Comparison of ENCODE assay signal across 9 mouse cellular contexts in genomic region chr4:98887148-98887547, GRCm38 (mm10). TPM values are rescaled to one million over a fixed set of nuclear protein-coding genes. Genes with fewer than 3 reads are reported as not detected.
DNase-seq lines count a peak whose midpoint lies in the region; ATAC-seq and TF ChIP-seq lines count a peak whose summit lies in the region.
"Had no signal": no experiment of that assay in that cellular context is flagged by ENCODE, and none has a peak within 500 bp of the region (broad histone marks: within the 10 kb centered on the region; RNA-seq: fewer than 3 reads in every experiment).

No protein-coding gene starts in this region.

- H3K27me3 ChIP-seq in kidney, embryonic 16.5 days (ENCODE audit: insufficient read depth, low read length) = no peaks in the 10 kb centered on the region
- no peaks in the 10 kb centered on the region for H3K27me3 ChIP-seq in liver, adult 2 months (ENCODE audit: control insufficient read depth, insufficient read depth, low read length)
- no peaks in the 10 kb centered on the region for H3K27me3 ChIP-seq in neural tube, embryonic 12.5 days (replicated peaks)

- no peak overlapping the region for H3K4me2 ChIP-seq in kidney, embryonic 16.5 days (replicated peaks; ENCODE audit: low read depth, low read length)
- H3K4me2 ChIP-seq in neural tube, embryonic 12.5 days (replicated peaks) = no peak overlapping the region

- 25% methylated on average over 10 of the region's 10 CpGs for WGBS in kidney, embryonic 16.5 days
- 13% methylated on average over 10 of the region's 10 CpGs for WGBS in liver, adult 2 months
- 23% methylated on average over 10 of the region's 10 CpGs for WGBS in neural tube, embryonic 12.5 days

- peak; percentile 5 for DNase-seq in 3134 (ENCODE audit: extremely low read depth, insufficient read length, low spot score)
- DNase-seq in Muller cell, postnatal 12 days (ENCODE audit: inconsistent ontology term) = peak; percentile 61
- peak; percentile 46 to 65 for DNase-seq in cerebellum, postnatal 36 days
- DNase-seq in heart, adult 8-10 months (ENCODE audit: low spot score) = peak; percentile 31
- DNase-seq in liver, adult 2 months (ENCODE audit: extremely low read depth, low read depth, low spot score) = peak; percentile 39
- DNase-seq in T-cell, adult 2 months (ENCODE audit: low spot score) = no peak

- H3K4me3 ChIP-seq in kidney, embryonic 16.5 days (ENCODE audit: low read length) = no peak overlapping the region
- no peak overlapping the region for H3K4me3 ChIP-seq in liver, adult 2 months (ENCODE audit: insufficient read depth, low read depth, low read length)
- H3K4me3 ChIP-seq in neural tube, embryonic 12.5 days = no peak overlapping the region
- H3K4me3 ChIP-seq: erythroblast, embryonic 14.5 days had no signal

- H3K9me3 ChIP-seq in kidney, embryonic 16.5 days (ENCODE audit: low read length) = no peaks in the 10 kb centered on the region
- H3K9me3 ChIP-seq in neural tube, embryonic 12.5 days = no peaks in the 10 kb centered on the region

- no peaks in the 10 kb centered on the region for H3K4me1 ChIP-seq in kidney, embryonic 16.5 days (ENCODE audit: insufficient read depth, low read length)
- no peaks in the 10 kb centered on the region for H3K4me1 ChIP-seq in liver, adult 2 months (ENCODE audit: control insufficient read depth, insufficient read depth, low read length)
- H3K4me1 ChIP-seq in neural tube, embryonic 12.5 days = no peaks in the 10 kb centered on the region

- no peak overlapping the region for H3K9ac ChIP-seq in kidney, embryonic 16.5 days (replicated peaks; ENCODE audit: low read length)
- no peak overlapping the region for H3K9ac ChIP-seq in liver, adult 2 months (ENCODE audit: low read depth, low read length)
- no peak overlapping the region for H3K9ac ChIP-seq in neural tube, embryonic 12.5 days

- ATAC-seq in kidney, embryonic 16.5 days (ENCODE audit: low FRiP score, low TSS enrichment) = peak; percentile 78
- ATAC-seq in neural tube, embryonic 12.5 days (ENCODE audit: low FRiP score, low read depth) = peak; percentile 70; the same call in 1 of the 2 replicates

- peak; percentile 66 for TF ChIP-seq CTCF in liver, adult 2 months (IDR thresholded peaks at IDR 0.05; ENCODE audit: low read depth, low read length)

- no peak for TF ChIP-seq POLR2A in liver, adult 2 months (IDR thresholded peaks at IDR 0.05; ENCODE audit: extremely low read depth, insufficient read depth, low read length)

- no peaks in the 10 kb centered on the region for H3K36me3 ChIP-seq in kidney, embryonic 16.5 days (ENCODE audit: insufficient read depth, low read length)
- no peaks in the 10 kb centered on the region for H3K36me3 ChIP-seq in liver, adult 2 months (ENCODE audit: control insufficient read depth, insufficient read depth, low read length)
- H3K36me3 ChIP-seq in neural tube, embryonic 12.5 days = no peaks in the 10 kb centered on the region

- H3K27ac ChIP-seq in kidney, embryonic 16.5 days (ENCODE audit: low read length) = no peak overlapping the region
- no peak overlapping the region for H3K27ac ChIP-seq in liver, adult 2 months (replicated peaks; ENCODE audit: insufficient read depth, low read depth, low read length)
- H3K27ac ChIP-seq in neural tube, embryonic 12.5 days = no peak overlapping the region

- no peaks in the 10 kb centered on the region for H3K79me2 ChIP-seq in liver, adult 2 months (ENCODE audit: control insufficient read depth, insufficient read depth, low read length)

RNA-seq across cellular contexts. Expression of gene Usp1, which starts 36.5 kb away (rescaled TPM):
- 10 to 100 TPM; 12.8 to 17.0 (median 14.8) TPM for total RNA-seq in heart, adult 8-10 months (2022)
- polyA plus RNA-seq in kidney, embryonic 16.5 days (2015; fragmentation: Nextera tagmentation; extraction: Ambion mirVana) = 65.6 and 78.8 TPM in 2 replicates
- 13.4 and 13.9 TPM in 2 replicates for total RNA-seq in liver, adult 2 months (2014; rRNA removed)
- 24.9 and 27.2 TPM in 2 replicates for polyA plus RNA-seq in liver, adult 2 months (2012; rRNA removed)
- 76.8 and 83.2 TPM in 2 replicates for polyA plus RNA-seq in neural tube, embryonic 12.5 days (2016; fragmentation: Nextera tagmentation; extraction: Ambion mirVana)
